Mouse (Mus musculus) forebrain, embryonic 13.5 days (tissue): ENCODE results near the gene Lpgat1. TPM values are rescaled to one million over a fixed set of nuclear protein-coding genes. Genes with fewer than 3 reads are reported as not detected.
A peak's percentile ranks its signal among the peaks of the same experiment; 100 is the strongest.

Experiments
- ATAC-seq: fragments of 200-750 bp; cut with Nextera tagmentation; 2 replicates; pipeline ENCODE4 v1.8.0; 2017
- H3K27ac ChIP-seq: fragments of 300-500 bp; sonication (generic); 2 replicates; pipeline ENCODE4 v1.5.1; 2015; ENCODE audit warnings: inconsistent platforms, mild to moderate bottlenecking, moderate library complexity
- H3K27me3 ChIP-seq: fragments of 300-500 bp; sonication (generic); 2 replicates; pipeline ENCODE4 v1.6.1; 2015; ENCODE audit warnings: mild to moderate bottlenecking, inconsistent platforms
- H3K36me3 ChIP-seq: fragments of 300-500 bp; sonication (generic); 2 replicates; pipeline ENCODE4 v1.6.1; 2015; ENCODE audit warnings: mild to moderate bottlenecking, inconsistent platforms; ENCODE audit not compliant: poor library complexity, severe bottlenecking
- H3K4me1 ChIP-seq: fragments of 300-500 bp; sonication (generic); 2 replicates; pipeline ENCODE4 v1.6.1; 2015; ENCODE audit warnings: inconsistent platforms
- H3K4me2 ChIP-seq: fragments of 300-500 bp; sonication (generic); 2 replicates; pipeline ENCODE4 v1.6.1; 2015; ENCODE audit warnings: inconsistent platforms, mild to moderate bottlenecking, moderate library complexity
- H3K4me3 ChIP-seq: fragments of 300-500 bp; sonication (generic); 2 replicates; pipeline ENCODE4 v1.5.1; 2015; ENCODE audit warnings: mild to moderate bottlenecking, inconsistent platforms
- H3K9ac ChIP-seq: fragments of 300-500 bp; sonication (generic); 2 replicates; pipeline ENCODE4 v1.6.1; 2015; ENCODE audit warnings: mild to moderate bottlenecking, inconsistent platforms
- H3K9me3 ChIP-seq: fragments of 300-500 bp; sonication (generic); replicated peaks from 2 replicates; pipeline ENCODE4 v1.6.1; 2016; ENCODE audit warnings: inconsistent platforms
- WGBS: fragments of 180-500 bp; shearing (Covaris S2); methylation state at CpG from one replicate; pipeline ENCODE4 v1.1.7; 2015; 5-methylcytosine and 5-hydroxymethylcytosine counted together
- polyA plus RNA-seq: library from polyadenylated mRNA; unstranded; fragments of >200 nt; fragmentation: Nextera tagmentation; extraction: Ambion mirVana; gene quantifications from 2 replicates; pipeline ENCODE4 v1.2.1, GENCODE M21; 2015

Gene Lpgat1
- polyA plus RNA-seq, 1 experiment from 2014 or later, result 27.0 TPM

GRCm38 (mm10) chr1:191812949-191813691 lies 95.5 kb downstream of the Lpgat1 start:
- Histone ChIP-seq H3K36me3 (no peaks in the 10 kb centered on the region), H3K4me2 (no peak overlapping the region), H3K4me1 (peaks cover 3% of the 10 kb centered on the region; the same call in 1 of the 2 replicates), H3K4me3 (no peak overlapping the region), H3K27ac (no peak overlapping the region), H3K9me3 (no peaks in the 10 kb centered on the region), H3K9ac (no peak overlapping the region), H3K27me3 (no peaks in the 10 kb centered on the region)
- 89% methylated on average over 13 of the region's 13 CpGs for WGBS
- no peak for ATAC-seq

- H3K4me2 ChIP-seq, result no peak overlapping the region
- H3K4me3 ChIP-seq, result no peak overlapping the region
- no peaks in the 10 kb centered on the region; the same call in 1 of the 2 replicates for H3K4me1 ChIP-seq
- no peaks in the 10 kb centered on the region for H3K27me3 ChIP-seq
- H3K9ac ChIP-seq, result no peak overlapping the region
- ATAC-seq, result no peak
- 94% methylated on average over 4 of the region's 4 CpGs for WGBS
- no peaks in the 10 kb centered on the region for H3K36me3 ChIP-seq
- H3K27ac ChIP-seq, result no peak overlapping the region
- H3K9me3 ChIP-seq, result no peaks in the 10 kb centered on the region
These were observed 96.6 kb downstream of the Lpgat1 start for GRCm38 (mm10) chr1:191814240-191814639.

- Histone ChIP-seq H3K36me3 (no peaks in the 10 kb centered on the region), H3K4me3 (no peak overlapping the region), H3K4me2 (no peak overlapping the region), H3K27me3 (no peaks in the 10 kb centered on the region), H3K27ac (no peak overlapping the region), H3K9me3 (no peaks in the 10 kb centered on the region), H3K9ac (no peak overlapping the region), H3K4me1 (no peaks in the 10 kb centered on the region; the same call in 1 of the 2 replicates)
- WGBS, result 57% methylated on average over 5 of the region's 5 CpGs
- ATAC-seq, result no peak
These were observed 97.3 kb downstream of the Lpgat1 start for GRCm38 (mm10) chr1:191814935-191815334.

GRCm38 (mm10) chr1:191816596-191816995 lies 99.0 kb downstream of the Lpgat1 start:
- Histone ChIP-seq H3K36me3 (no peaks in the 10 kb centered on the region), H3K4me2 (no peak overlapping the region), H3K4me1 (peaks cover 4% of the 10 kb centered on the region), H3K4me3 (no peak overlapping the region), H3K27ac (no peak overlapping the region), H3K9ac (no peak overlapping the region; the same call in 1 of the 2 replicates), H3K27me3 (no peaks in the 10 kb centered on the region), H3K9me3 (no peaks in the 10 kb centered on the region)
- no peak for ATAC-seq
- WGBS, result 81% methylated on average over 3 of the region's 3 CpGs

- H3K4me1 ChIP-seq, result peaks cover 13% of the 10 kb centered on the region
- peak; percentile 42 for ATAC-seq
- H3K9me3 ChIP-seq, result no peaks in the 10 kb centered on the region
- no peak overlapping the region for H3K4me2 ChIP-seq
- WGBS, result 39% methylated on average over 19 of the region's 19 CpGs
- H3K4me3 ChIP-seq, result no peak overlapping the region
- H3K36me3 ChIP-seq, result no peaks in the 10 kb centered on the region
- H3K27me3 ChIP-seq, result no peaks in the 10 kb centered on the region
- no peak overlapping the region for H3K27ac ChIP-seq
- H3K9ac ChIP-seq, result no peak overlapping the region
These were observed 99.9 kb downstream of the Lpgat1 start for GRCm38 (mm10) chr1:191817418-191818144.

- H3K4me3 ChIP-seq, result no peak overlapping the region
- WGBS, result 47% methylated on average over 6 of the region's 6 CpGs
- H3K9me3 ChIP-seq, result no peaks in the 10 kb centered on the region
- no peaks in the 10 kb centered on the region for H3K27me3 ChIP-seq
- H3K9ac ChIP-seq, result no peak overlapping the region
- H3K4me2 ChIP-seq, result no peak overlapping the region
- H3K4me1 ChIP-seq, result peaks cover 16% of the 10 kb centered on the region
- no peak overlapping the region for H3K27ac ChIP-seq
- no peak for ATAC-seq
- H3K36me3 ChIP-seq, result peaks cover 4% of the 10 kb centered on the region
These were observed 100.6 kb downstream of the Lpgat1 start for GRCm38 (mm10) chr1:191818145-191818631.

GRCm38 (mm10) chr1:191819026-191819425 lies 101.4 kb downstream of the Lpgat1 start:
- H3K36me3 ChIP-seq, result peaks cover 11% of the 10 kb centered on the region
- no peak for ATAC-seq
- no peak overlapping the region for H3K4me2 ChIP-seq
- H3K27ac ChIP-seq, result no peak overlapping the region
- no peak overlapping the region for H3K9ac ChIP-seq
- H3K4me1 ChIP-seq, result peaks cover 16% of the 10 kb centered on the region
- no peaks in the 10 kb centered on the region for H3K27me3 ChIP-seq
- no peak overlapping the region for H3K4me3 ChIP-seq
- no peaks in the 10 kb centered on the region for H3K9me3 ChIP-seq

GRCm38 (mm10) chr1:191820951-191821325 lies 103.3 kb downstream of the Lpgat1 start:
- no peak; the same call in none of the 2 replicates for ATAC-seq
- H3K4me2 ChIP-seq, result peak overlapping the region; percentile 72
- H3K4me1 ChIP-seq, result peaks cover 16% of the 10 kb centered on the region
- peaks cover 28% of the 10 kb centered on the region for H3K36me3 ChIP-seq
- no peak overlapping the region for H3K27ac ChIP-seq
- H3K9me3 ChIP-seq, result no peaks in the 10 kb centered on the region
- peak overlapping the region; percentile 53 for H3K9ac ChIP-seq
- 4% methylated on average over 15 of the region's 15 CpGs for WGBS
- H3K27me3 ChIP-seq, result no peaks in the 10 kb centered on the region
- peak overlapping the region; percentile 67 for H3K4me3 ChIP-seq

GRCm38 (mm10) chr1:191821326-191822091 lies 103.9 kb downstream of the Lpgat1 start, which contains the start of gene Nek2:
Gene Nek2 (plus strand): TSS chr1:191821444.
- peak within 1 kb of the TSS; percentile 67 for H3K4me3 ChIP-seq
- ATAC-seq, result peak; percentile 97
- H3K9me3 ChIP-seq, result no peaks in the 10 kb centered on the region
- peaks cover 34% of the 10 kb centered on the region for H3K36me3 ChIP-seq
- peak within 1 kb of the TSS; percentile 55 for H3K27ac ChIP-seq
- H3K27me3 ChIP-seq, result no peaks in the 10 kb centered on the region
- H3K9ac ChIP-seq, result peak within 1 kb of the TSS; percentile 77
- H3K4me1 ChIP-seq, result peaks cover 16% of the 10 kb centered on the region
- H3K4me2 ChIP-seq, result peak within 1 kb of the TSS; percentile 72
- WGBS, result under 1% methylated on average over 79 of the region's 79 CpGs

- H3K9me3 ChIP-seq, result no peaks in the 10 kb centered on the region
- ATAC-seq, result no peak
These were observed 111.5 kb downstream of the Lpgat1 start for GRCm38 (mm10) chr1:191829124-191829523.

GRCm38 (mm10) chr1:191833396-191833795 lies 115.8 kb downstream of the Lpgat1 start:
- 94% methylated on average over 6 of the region's 6 CpGs for WGBS
- ATAC-seq, result no peak
- H3K4me1 ChIP-seq, result 0 out of 2 replicates have a peak, but pooled peaks cover 4% of the 10 kb centered on the region

More at GRCm38 (mm10) chr1:191829124-191829523, 111.5 kb downstream of the Lpgat1 start:
- Histone ChIP-seq H3K36me3 (peaks cover 92% of the 10 kb centered on the region), H3K27me3 (no peaks in the 10 kb centered on the region), H3K27ac (no peak overlapping the region), H3K4me1 (no peaks in the 10 kb centered on the region), H3K4me3 (no peak overlapping the region), H3K9ac (no peak overlapping the region), H3K4me2 (no peak overlapping the region)
- WGBS, result 91% methylated on average over 3 of the region's 3 CpGs

More at GRCm38 (mm10) chr1:191833396-191833795, 115.8 kb downstream of the Lpgat1 start:
- no peak overlapping the region for H3K4me3 ChIP-seq
- H3K27me3 ChIP-seq, result no peaks in the 10 kb centered on the region
- H3K4me2 ChIP-seq, result no peak overlapping the region
- H3K36me3 ChIP-seq, result peaks cover 55% of the 10 kb centered on the region
- H3K27ac ChIP-seq, result no peak overlapping the region
- H3K9me3 ChIP-seq, result no peaks in the 10 kb centered on the region
- no peak overlapping the region for H3K9ac ChIP-seq
